Mouse (Mus musculus): ENCODE data around the gene Prkci.

The Prkci gene

DNA sequence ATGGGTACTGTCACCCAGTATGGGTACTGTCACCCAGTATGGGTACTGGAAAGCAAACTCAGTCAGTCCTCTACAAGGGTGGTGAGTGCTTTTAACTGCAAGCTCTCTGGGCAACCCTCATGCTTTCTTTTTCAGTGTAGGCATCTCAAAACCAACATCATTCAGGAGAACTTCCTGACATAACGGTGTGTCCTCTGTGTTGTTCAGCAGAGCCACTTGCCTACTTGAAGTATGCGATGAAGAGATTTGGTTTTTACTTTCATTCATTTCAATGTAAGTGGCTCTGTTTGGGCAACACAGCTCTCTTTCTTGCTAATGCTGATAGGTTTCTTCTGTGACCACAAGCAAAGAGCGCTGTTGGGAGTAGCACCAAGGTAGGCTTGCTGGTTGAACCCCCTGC lies 89.5 kb downstream of the Prkci start:
- DNase-seq (ENCODE audit: low spot score in 2 of 2) = no peak

DNA sequence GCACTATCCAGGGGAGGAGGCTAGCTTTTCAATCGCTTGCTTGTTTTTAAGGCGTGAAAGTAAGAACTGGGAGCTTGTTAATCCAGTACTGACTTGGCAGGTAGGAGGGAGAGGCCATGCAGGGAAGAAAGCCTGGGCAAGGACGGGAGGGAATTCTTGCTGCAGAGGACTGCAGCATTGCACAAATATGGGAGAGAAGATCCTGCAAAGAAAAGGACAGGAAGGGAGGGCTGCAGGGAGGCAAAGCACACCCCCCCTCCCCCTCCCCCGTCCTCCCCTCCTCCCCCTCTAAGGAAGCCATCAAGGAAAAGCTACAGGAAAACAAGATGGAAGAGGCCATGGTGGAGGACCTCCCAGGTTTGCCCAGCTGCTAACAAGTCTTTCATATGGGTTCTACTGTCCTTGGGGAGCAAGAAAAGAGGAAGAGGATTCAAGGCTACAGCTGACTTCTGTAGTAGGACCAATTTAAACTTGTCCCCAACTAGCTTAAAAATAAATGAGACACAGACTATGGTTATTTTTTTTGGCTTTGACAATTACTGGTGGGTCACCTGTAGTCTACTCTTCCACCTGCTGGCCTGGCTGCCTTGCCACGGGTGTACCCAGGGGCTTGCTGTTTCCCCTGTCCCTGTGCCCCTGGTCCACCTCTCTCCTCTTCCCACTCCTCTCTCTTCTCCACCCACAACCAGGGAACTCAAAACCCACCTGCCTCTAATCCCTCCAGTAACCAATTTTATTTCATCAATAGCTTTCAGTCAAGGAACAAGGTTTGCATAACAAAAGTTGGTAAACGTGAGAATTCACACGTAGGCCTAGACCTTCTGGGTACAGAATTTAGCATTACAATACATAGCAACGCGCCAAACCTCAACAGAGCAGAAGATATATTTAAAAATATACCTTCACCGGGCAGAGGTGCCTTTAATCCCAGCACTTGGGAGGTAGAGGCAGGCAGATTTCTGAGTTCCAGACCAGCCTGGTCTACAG lies 93.5 kb downstream of the Prkci start:
- no peak for DNase-seq (ENCODE audit: low spot score in 2 of 2)

DNA sequence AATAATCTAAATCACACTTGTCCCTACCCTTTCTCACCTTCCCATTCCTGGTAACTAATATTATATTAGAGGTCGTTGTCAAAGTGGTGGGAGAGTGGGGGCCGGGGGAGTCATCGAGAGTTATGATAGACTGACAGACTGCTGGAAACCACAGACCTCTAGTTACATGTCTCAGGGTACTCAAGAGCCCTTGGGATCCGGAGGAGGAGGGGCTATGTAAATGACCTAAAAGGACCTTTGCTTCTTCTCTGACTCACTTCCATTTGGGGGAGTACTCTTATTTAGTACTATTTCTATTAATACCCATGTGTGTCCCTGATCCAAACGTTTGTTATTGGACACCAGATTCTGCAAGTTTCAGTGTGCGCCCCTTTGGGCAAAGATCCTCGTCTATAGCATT lies 94.4 kb downstream of the Prkci start:
- DNase-seq (ENCODE audit: low spot score in 2 of 2) = no peak

DNA sequence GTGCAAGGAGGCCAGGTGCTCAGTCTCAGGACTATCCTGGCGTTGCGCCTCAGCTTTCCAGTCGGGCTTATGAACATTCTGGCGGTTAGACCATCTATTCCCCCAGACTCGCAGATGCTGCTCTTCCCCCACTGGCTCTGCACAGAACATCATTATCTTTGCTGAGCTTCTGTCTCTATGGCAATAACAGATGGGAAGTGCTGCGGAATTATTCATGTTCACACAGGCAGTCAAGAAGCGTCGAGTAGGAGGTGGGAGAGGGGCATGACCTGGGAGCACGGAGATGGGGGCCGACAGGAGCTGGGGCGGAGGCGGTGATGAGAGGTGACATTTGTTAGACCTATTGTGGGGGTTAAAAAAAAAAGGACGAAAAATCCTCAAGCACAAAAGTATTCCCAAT lies 97.6 kb downstream of the Prkci start:
- DNase-seq (ENCODE audit: low spot score in 2 of 2) = peak; percentile 48 to 70

DNA sequence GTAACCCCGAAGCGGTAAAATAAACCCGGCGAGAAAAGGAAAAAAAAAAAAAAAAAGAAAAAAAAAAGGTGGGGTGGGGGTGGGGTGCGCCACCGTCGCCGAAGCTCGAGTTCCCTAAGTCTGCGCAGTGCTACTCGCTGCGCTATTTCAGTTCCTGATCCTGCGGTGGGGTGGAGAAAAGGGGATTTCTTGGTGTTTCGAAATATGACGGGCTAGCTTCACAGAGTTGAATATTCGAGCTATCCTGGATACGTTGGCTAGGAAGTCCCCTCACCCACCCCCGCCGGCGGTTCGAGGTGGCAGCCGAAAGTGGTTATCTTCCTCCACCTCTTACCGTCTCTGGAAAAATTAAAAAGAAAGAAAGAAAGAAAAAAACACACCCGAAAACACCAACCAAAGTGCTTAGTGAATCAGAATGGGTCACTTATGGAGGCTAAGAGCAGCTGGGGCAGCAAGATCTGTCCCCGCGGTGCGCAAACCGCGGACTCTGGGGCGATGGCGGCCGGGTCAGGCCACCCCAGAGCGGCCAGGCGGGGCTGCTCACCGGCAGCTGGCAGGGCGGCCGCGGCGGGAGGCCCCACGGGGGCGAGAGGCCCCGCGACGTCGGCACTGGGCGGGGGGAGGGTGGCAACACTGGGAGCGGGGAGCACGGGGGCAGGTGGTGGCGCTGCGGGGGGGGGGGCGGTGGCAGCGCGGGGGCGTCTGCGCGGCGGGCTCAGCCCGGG lies 98.2 kb downstream of the Prkci start:
- peak; percentile 57 to 65 for DNase-seq (ENCODE audit: low spot score in 2 of 2)

DNA sequence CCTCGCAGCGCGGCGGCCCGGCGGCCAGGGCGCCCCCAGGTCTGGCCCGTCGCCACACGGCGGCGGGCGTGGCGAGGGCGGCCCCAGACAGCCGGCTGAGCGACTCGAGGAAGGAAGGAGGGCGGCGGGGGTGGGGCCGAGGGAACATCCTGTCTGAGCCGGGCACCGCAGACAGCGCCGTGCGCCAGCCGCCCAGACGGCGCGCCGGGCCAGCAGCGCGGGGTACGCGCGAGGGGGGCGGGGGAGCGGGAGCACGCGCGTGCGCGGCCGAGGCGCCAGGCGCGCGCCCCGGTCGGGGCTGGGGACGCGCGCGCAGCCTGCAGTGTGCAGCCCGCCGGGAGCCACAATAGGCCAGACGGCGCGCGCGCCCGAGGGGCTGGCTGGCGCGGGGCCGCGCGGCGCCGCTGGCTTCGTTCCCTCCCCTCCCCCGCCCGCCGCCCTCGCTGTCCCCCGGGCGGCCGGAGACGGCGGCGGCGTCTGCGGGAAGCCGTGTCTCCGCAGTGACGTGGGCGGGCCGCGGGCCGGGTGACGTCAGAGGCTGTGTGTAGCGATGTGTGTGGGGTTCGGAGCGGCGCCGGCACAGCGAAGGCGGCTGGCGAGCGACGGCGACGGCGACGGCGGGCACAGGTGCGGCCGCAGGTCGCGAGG lies 99.1 kb downstream of the Prkci start, which contains the start of gene Skil:
Gene Skil (plus strand): TSS at position 528 of the 648 bp plus-strand sequence.
- peak; percentile 90 to 91 for DNase-seq (ENCODE audit: low spot score in 2 of 2)

DNA sequence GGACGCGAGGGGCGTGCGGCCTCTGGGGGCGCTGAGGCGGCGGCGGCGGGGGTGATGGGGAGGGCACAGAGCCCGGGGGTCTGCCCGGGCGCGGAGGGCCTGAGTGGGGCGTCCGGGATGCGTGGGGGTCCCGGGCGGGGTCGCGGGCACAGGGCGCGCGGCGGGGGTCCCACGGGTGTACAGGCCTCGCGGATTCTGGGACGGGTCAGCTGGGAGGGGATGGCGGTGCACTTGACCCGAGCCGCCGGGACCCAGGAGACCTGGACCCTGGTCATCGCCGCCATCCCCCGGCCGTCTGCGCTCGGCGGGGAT lies 99.6 kb downstream of the Prkci start:
- peak in 1 of 2 experiments; percentile 22 for DNase-seq (ENCODE audit: low spot score in 2 of 2)

DNA sequence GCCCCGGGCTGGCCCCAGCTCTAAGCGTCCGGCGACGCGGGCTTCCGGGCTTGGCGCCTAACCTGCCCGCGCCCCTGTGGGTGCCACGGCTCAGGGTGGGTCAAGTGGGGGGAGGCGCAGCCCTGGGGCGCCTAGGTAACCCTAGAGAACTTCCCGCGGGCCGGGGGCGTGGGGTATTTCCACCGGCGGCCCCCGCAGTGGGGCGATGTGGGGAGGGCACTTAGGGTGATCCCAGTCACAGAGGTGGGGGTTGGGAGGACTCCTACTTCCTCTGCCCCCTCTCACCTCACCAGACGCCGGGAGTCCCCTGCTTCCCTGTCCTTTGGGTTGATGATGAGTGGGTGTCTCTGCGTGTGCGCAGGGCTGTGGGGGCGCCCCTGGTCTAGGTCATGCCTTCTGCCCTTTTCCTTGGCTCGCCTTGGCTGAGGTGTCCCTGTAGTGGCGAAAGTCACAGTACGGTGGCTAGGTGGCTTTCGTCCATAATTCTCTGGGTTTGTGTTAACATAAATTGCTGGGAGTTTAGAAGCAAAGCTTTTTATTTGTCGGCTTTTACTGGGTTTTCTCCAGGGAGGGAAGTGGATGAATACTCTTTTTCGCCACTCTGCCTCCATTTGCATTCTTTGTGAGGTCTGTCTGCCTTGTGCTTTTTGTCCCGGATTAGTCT lies 100.1 kb downstream of the Prkci start:
- DNase-seq (ENCODE audit: low spot score in 2 of 2) = peak in 1 of 2 experiments; percentile 16

DNA sequence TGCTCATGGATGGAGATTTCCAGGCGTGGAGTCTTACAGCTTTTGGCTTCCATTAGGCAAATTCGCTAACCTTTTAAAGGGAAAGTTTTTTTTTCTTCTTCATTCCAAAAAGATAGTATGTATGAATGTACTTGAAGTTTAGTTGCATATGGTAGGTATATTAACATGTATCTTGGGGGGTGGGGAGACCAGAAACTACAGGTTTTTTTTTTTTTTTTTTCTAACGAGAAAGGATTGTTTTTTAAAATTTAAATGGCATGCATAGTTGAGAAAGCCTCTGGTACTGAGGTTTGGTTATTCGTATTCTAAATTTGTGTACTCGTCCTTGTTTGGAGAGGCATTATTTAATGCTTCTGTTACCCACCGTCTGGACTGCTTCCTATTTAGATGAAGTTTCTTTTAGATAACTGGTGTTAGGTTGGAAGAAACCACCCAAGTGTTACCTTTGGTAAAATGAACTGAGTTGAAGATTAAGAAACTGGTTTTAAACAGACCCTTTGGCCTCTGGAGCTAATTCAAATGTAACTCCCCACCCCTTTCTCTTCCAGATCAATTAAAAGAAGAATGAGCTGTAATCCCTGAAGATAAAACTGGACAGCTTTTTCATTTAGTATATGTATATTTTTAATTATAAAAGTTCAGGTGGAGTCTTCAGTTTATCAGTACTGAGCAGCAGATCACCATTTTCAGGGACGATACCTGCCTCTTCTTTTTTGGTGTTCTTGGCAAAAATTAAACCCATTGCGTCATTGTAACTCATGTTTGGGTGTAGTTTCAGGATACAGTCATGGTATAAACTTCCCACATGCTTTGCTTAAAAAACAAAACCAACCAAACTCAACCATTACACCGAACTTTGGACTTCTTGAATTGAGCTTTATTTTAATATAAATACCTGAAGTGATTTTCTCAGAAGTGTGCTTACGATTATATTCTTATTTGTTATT lies 100.9 kb downstream of the Prkci start:
- DNase-seq (ENCODE audit: low spot score in 2 of 2) = no peak

DNA sequence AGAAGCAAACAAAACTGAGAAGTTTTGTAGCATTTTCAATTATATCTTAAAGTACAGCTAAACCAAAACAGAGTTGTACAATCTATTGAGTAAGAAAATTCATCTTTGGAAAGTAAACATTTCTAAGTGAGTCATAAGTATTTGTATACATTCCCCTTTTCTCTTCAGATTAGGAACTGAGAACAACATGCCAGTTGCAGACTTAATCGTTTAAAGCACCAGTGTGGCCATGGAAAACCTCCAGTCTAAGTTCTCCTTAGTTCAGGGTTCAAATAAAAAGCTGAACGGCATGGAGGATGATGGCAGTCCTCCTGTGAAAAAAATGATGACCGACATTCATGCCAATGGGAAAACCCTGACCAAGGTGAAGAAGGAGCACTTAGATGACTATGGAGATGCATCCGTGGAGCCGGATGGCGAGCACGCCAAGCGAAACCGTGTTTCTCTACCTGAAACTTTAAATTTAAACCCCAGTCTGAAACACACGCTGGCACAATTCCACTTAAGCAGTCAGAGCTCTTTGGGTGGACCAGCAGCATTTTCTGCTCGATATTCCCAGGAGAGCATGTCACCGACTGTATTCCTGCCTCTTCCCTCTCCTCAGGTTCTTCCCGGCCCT lies 101.7 kb downstream of the Prkci start:
- DNase-seq (ENCODE audit: low spot score in 2 of 2) = no peak

DNA sequence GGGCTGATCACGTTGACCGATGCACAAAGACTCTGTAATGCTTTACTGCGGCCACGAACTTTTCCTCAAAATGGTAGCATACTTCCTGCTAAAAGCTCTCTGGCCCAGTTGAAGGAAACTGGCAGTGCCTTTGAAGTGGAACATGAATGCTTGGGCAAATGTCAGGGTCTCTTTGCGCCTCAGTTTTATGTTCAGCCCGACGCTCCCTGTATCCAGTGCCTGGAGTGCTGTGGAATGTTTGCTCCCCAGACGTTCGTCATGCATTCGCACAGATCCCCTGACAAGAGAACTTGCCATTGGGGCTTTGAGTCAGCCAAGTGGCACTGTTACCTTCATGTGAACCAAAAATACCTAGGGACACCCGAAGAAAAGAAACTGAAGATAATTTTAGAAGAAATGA lies 102.4 kb downstream of the Prkci start:
- no peak for DNase-seq (ENCODE audit: low spot score in 2 of 2)

DNA sequence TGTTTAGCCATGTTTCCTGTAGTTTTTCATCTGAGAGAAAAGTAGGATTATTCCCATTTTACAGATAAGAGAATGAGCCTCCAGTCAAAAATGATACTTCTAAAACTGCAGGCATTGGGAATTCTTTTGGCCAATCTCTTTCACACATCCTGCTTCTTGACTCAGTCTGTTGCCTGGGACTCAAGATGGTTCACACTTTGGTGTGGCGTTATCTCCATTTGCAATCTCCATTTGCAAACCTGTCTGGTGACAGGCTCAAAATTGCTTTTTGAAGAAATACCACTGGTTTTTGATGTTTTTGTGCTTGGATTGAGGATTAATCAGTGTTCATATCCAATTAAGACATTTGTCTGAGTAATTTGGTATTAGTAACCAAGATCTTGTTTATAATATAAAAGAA lies 103.0 kb downstream of the Prkci start:
- no peak for DNase-seq (ENCODE audit: low spot score in 2 of 2)

DNA sequence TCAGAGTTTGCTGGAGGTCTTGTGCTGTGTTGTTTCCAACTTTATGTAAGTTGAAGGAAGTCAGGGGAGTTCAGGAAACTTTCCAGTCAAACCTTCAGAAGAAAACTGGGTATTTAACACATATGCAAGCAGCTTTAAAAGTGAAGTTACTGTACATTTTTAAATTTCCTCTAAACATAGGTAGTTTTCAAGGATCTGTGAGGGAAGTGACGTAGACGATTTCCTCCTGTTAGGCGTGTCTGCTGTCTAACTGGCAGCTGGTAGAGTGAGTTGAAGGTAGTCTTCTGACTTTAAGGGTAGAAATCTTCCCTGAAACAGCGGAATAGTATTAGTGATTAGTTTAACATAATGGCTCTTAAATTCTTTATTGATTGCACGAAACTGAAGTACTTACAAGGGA lies 104.5 kb downstream of the Prkci start:
- no peak for DNase-seq (ENCODE audit: low spot score in 2 of 2)

DNA sequence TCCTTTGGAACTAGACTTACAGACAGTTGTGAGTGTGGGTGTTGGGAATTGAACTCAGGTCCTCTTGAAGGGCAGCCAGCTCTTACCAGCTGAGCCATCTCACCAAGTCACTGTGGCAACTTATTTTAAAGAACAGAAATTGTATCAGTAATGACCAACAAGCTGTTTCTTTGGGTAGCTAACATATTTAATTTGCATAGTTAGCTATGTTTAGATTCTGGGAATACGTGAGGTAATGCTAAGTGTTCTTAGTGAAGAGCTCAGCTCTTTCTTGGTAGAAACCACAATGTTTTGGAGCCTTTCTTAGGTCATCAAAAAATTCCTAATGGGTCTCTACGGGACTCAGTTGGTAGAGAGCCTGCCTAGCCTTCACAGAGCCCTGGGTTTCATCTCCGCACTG lies 105.3 kb downstream of the Prkci start:
- DNase-seq (ENCODE audit: low spot score in 2 of 2) = no peak
